Mouse (Mus musculus) liver, adult 2 months (tissue): ENCODE data around the gene Trim40.

Source experiments
- CTCF ChIP-seq: fragments of 200-500 bp; IDR thresholded peaks from 2 replicates; pipeline ENCODE4 v1.5.1; 2011; ENCODE audit warnings: low read depth, low read length, control low read depth
- POLR2A ChIP-seq: fragments of 200-500 bp; IDR thresholded peaks from 2 replicates; pipeline ENCODE4 v1.6.1; 2011; ENCODE audit warnings: low read length, control low read depth; ENCODE audit not compliant: insufficient read depth; ENCODE audit errors: extremely low read depth

DNA sequence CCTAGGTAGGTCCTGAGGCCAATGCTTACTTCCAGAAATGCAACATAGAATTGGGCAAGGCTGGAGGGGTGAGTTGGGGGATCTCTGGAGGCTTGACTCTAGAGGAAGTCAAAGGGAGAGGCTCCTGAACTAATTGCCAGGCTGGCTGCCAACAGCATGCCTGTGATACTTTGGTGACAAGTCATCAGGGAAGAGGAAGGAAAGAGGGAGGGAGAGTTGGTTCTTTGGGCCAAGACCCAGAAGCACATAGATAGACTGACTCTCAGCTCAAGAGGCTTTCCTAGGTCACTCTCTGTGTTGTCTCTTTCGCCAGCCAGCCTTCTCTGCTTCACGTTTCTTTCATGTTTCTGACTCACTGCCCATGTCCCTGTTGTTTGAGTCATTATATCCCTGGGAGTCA, 41.9 kb upstream of the Trim40 start:
- TF ChIP-seq CTCF: no peak
- TF ChIP-seq POLR2A: no peak
